Mouse (Mus musculus) embryonic fibroblast, embryonic 13.5 days (primary cell): Measurements from ENCODE around the gene Jph4.

Source experiments
- CTCF ChIP-seq: IDR thresholded peaks from 2 replicates; pipeline ENCODE4 v1.5.1; 2011; ENCODE audit warnings: mild to moderate bottlenecking, control low read depth, low read length, moderate library complexity, borderline replicate concordance; ENCODE audit not compliant: insufficient read depth
- POLR2A ChIP-seq: IDR thresholded peaks from 2 replicates; pipeline ENCODE4 v1.6.1; 2011; ENCODE audit warnings: low read depth, mild to moderate bottlenecking, control low read depth, low read length, moderate library complexity

DNA sequence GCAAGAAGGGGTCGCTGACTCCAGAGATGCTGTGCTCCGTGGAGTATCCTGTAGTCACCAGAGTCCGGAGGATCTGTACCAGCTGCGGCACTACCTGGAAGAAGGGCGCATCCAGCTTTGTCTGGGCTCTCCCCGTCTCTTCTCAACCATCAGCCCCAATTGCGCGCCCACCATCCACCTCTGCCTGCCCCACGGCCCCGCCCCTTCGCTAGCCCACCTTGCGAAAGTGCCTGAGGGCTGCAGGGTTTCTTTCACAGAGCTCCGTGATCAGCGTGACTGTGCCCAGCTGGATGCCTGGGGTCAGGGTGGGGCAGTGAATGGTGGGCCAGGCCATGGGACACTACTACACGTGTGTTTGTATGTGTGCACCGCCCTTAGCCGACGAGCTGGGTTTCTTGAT, 12.4 kb downstream of the Jph4 start:
- TF ChIP-seq POLR2A = no peak
- no peak for TF ChIP-seq CTCF
